In genomic region chr11:120485251-120485650, GRCm38 (mm10) we compare ENCODE assay signal across 10 mouse cellular contexts. TPM values are rescaled to one million over a fixed set of nuclear protein-coding genes. Genes with fewer than 3 reads are reported as not detected.
DNase-seq lines count a peak whose midpoint lies in the region; ATAC-seq and TF ChIP-seq lines count a peak whose summit lies in the region.
"Had no signal": no experiment of that assay in that cellular context is flagged by ENCODE, and none has a peak within 500 bp of the region (broad histone marks: within the 10 kb centered on the region; RNA-seq: fewer than 3 reads in every experiment).

No protein-coding gene starts in this region.

- no peak for DNase-seq in lung, adult 18-20 months
- peak; percentile 73 to 80 for DNase-seq in kidney, postnatal 36 days
- no peak for DNase-seq in frontal cortex, adult 2 months (ENCODE audit: extremely low spot score in 1 of 2, low spot score in 1 of 2)
- no peak for DNase-seq in ovary, postnatal 14 days (ENCODE audit: low spot score)
- DNase-seq: adrenal gland, adult 2 months; layer of hippocampus, adult 9-11 months had no signal

- TF ChIP-seq CTCF in olfactory bulb, adult 2 months (IDR thresholded peaks at IDR 0.05; ENCODE audit: insufficient read depth, low read depth, low read length) = no peak

- peak overlapping the region; percentile 81 for H3K9ac ChIP-seq in lung, embryonic 15.5 days
- H3K9ac ChIP-seq in forebrain, embryonic 13.5 days = peak overlapping the region; percentile 95

- H3K27ac ChIP-seq in lung, embryonic 15.5 days = no peak overlapping the region
- H3K27ac ChIP-seq in forebrain, embryonic 13.5 days = peak overlapping the region; percentile 59; the same call in 1 of the 2 replicates
- no peak overlapping the region; the same call in 1 of the 2 replicates for H3K27ac ChIP-seq in olfactory bulb, adult 2 months (ENCODE audit: insufficient read depth, low read depth, low read length)

- H3K4me1 ChIP-seq in lung, embryonic 15.5 days = peaks cover 21% of the 10 kb centered on the region
- H3K4me1 ChIP-seq in forebrain, embryonic 13.5 days = peaks cover 30% of the 10 kb centered on the region
- peaks cover 15% of the 10 kb centered on the region for H3K4me1 ChIP-seq in olfactory bulb, adult 2 months (ENCODE audit: control insufficient read depth, insufficient read depth, low read length)

- H3K36me3 ChIP-seq in lung, embryonic 15.5 days = peaks cover 60% of the 10 kb centered on the region
- H3K36me3 ChIP-seq in forebrain, embryonic 13.5 days (ENCODE audit: poor library complexity, severe bottlenecking) = peaks cover 70% of the 10 kb centered on the region

- 5% methylated on average over 10 of the region's 10 CpGs for WGBS in lung, embryonic 15.5 days
- 12% methylated on average over 10 of the region's 10 CpGs for WGBS in forebrain, embryonic 13.5 days
- WGBS in olfactory bulb, adult 2 months = 6% methylated on average over 10 of the region's 10 CpGs

- no peaks in the 10 kb centered on the region for H3K9me3 ChIP-seq in lung, embryonic 15.5 days
- no peaks in the 10 kb centered on the region for H3K9me3 ChIP-seq in forebrain, embryonic 13.5 days (replicated peaks)

- no peak for TF ChIP-seq POLR2A in olfactory bulb, adult 2 months (IDR thresholded peaks at IDR 0.05; ENCODE audit: insufficient read depth, low read depth, low read length)

- H3K4me3 ChIP-seq in lung, embryonic 15.5 days = peak overlapping the region; percentile 71
- H3K4me3 ChIP-seq in forebrain, embryonic 13.5 days = peak overlapping the region; percentile 98
- peak overlapping the region; percentile 64 for H3K4me3 ChIP-seq in olfactory bulb, adult 2 months (ENCODE audit: insufficient read depth, low read depth, low read length)

- ATAC-seq in lung, embryonic 15.5 days (ENCODE audit: borderline replicate concordance, extremely low read depth, low FRiP score, low TSS enrichment) = no peak
- no peak for ATAC-seq in forebrain, embryonic 13.5 days
- ATAC-seq in activated CD4-positive, CD25-positive, alpha-beta regulatory T cell, adult 4 months = no peak

- peak overlapping the region; percentile 83 for H3K4me2 ChIP-seq in lung, embryonic 15.5 days
- H3K4me2 ChIP-seq in forebrain, embryonic 13.5 days = peak overlapping the region; percentile 95

- no peaks in the 10 kb centered on the region for H3K27me3 ChIP-seq in lung, embryonic 15.5 days
- H3K27me3 ChIP-seq in forebrain, embryonic 13.5 days = no peaks in the 10 kb centered on the region

RNA-seq across cellular contexts. Expression of gene Mrpl12, which starts 0.8 kb away (rescaled TPM):
- 125 and 133 TPM in 2 replicates for polyA plus RNA-seq in lung, embryonic 15.5 days (2015; fragmentation: Nextera tagmentation; extraction: Ambion mirVana)
- polyA plus RNA-seq in forebrain, embryonic 13.5 days (2015; fragmentation: Nextera tagmentation; extraction: Ambion mirVana) = 127 TPM in 2 replicates
- not detected in 2 replicates for polyA plus RNA-seq in olfactory bulb, adult 2 months (2012; ENCODE audit: insufficient read depth, insufficient read length, low replicate concordance, missing spikeins)
- polyA plus RNA-seq in frontal cortex, adult 2 months (2012; rRNA removed) = 94.2 TPM in 2 replicates
- polyA plus RNA-seq in activated CD4-positive, CD25-positive, alpha-beta regulatory T cell, adult 4 months (2017; shearing (Covaris generic)) = 10 to 100 TPM; 73.5 to 74.7 TPM

RNA-seq across cellular contexts. Expression of gene Slc25a10, which starts 6.4 kb away (rescaled TPM):
- 67.5 and 70.9 TPM in 2 replicates for polyA plus RNA-seq in lung, embryonic 15.5 days (2015; fragmentation: Nextera tagmentation; extraction: Ambion mirVana)
- polyA plus RNA-seq in forebrain, embryonic 13.5 days (2015; fragmentation: Nextera tagmentation; extraction: Ambion mirVana) = 31.1 and 41.9 TPM in 2 replicates
- polyA plus RNA-seq in olfactory bulb, adult 2 months (2012; ENCODE audit: insufficient read depth, insufficient read length, low replicate concordance, missing spikeins) = not detected in 2 replicates
- 30.6 and 35.8 TPM in 2 replicates for polyA plus RNA-seq in frontal cortex, adult 2 months (2012; rRNA removed)
- 10 to 100 TPM in 1 of 2 experiments, 1 to 10 TPM in 1; 9.7 to 12.3 TPM for polyA plus RNA-seq in activated CD4-positive, CD25-positive, alpha-beta regulatory T cell, adult 4 months (2017; shearing (Covaris generic))

RNA-seq across cellular contexts. Expression of gene Arl16, which starts 17.8 kb away (rescaled TPM):
- polyA plus RNA-seq in lung, embryonic 15.5 days (2015; fragmentation: Nextera tagmentation; extraction: Ambion mirVana) = 43.8 and 44.6 TPM in 2 replicates
- polyA plus RNA-seq in forebrain, embryonic 13.5 days (2015; fragmentation: Nextera tagmentation; extraction: Ambion mirVana) = 49.8 and 56.5 TPM in 2 replicates
- not detected in 2 replicates for polyA plus RNA-seq in olfactory bulb, adult 2 months (2012; ENCODE audit: insufficient read depth, insufficient read length, low replicate concordance, missing spikeins)
- polyA plus RNA-seq in frontal cortex, adult 2 months (2012; rRNA removed) = 48.0 and 52.0 TPM in 2 replicates
- 10 to 100 TPM; 24.4 to 30.8 TPM for polyA plus RNA-seq in activated CD4-positive, CD25-positive, alpha-beta regulatory T cell, adult 4 months (2017; shearing (Covaris generic))

RNA-seq across cellular contexts. Expression of gene Ccdc137, which starts 27.3 kb away (rescaled TPM):
- 31.2 and 35.5 TPM in 2 replicates for polyA plus RNA-seq in lung, embryonic 15.5 days (2015; fragmentation: Nextera tagmentation; extraction: Ambion mirVana)
- polyA plus RNA-seq in forebrain, embryonic 13.5 days (2015; fragmentation: Nextera tagmentation; extraction: Ambion mirVana) = 30.9 and 31.3 TPM in 2 replicates
- polyA plus RNA-seq in olfactory bulb, adult 2 months (2012; ENCODE audit: insufficient read depth, insufficient read length, low replicate concordance, missing spikeins) = not detected in 2 replicates
- polyA plus RNA-seq in frontal cortex, adult 2 months (2012; rRNA removed) = 26.5 and 29.8 TPM in 2 replicates
- 10 to 100 TPM; 15.6 to 22.7 TPM for polyA plus RNA-seq in activated CD4-positive, CD25-positive, alpha-beta regulatory T cell, adult 4 months (2017; shearing (Covaris generic))

RNA-seq across cellular contexts. Expression of gene Oxld1, which starts 27.4 kb away (rescaled TPM):
- polyA plus RNA-seq in lung, embryonic 15.5 days (2015; fragmentation: Nextera tagmentation; extraction: Ambion mirVana) = 12.7 and 13.0 TPM in 2 replicates
- 9.2 and 10.7 TPM in 2 replicates for polyA plus RNA-seq in forebrain, embryonic 13.5 days (2015; fragmentation: Nextera tagmentation; extraction: Ambion mirVana)
- not detected in 2 replicates for polyA plus RNA-seq in olfactory bulb, adult 2 months (2012; ENCODE audit: insufficient read depth, insufficient read length, low replicate concordance, missing spikeins)
- 14.3 and 15.4 TPM in 2 replicates for polyA plus RNA-seq in frontal cortex, adult 2 months (2012; rRNA removed)
- 1 to 10 TPM; 7.5 to 8.5 TPM for polyA plus RNA-seq in activated CD4-positive, CD25-positive, alpha-beta regulatory T cell, adult 4 months (2017; shearing (Covaris generic))

Comparison
In these comparisons a context has a peak if more than half of its experiments do, and no peak if none do; other contexts are left out.
1. DNase-seq: peak in kidney, postnatal 36 days (2 of 2); none in lung, adult 18-20 months (0 of 2), frontal cortex, adult 2 months (0 of 2) and ovary, postnatal 14 days (single experiment).
2. RNA of gene Mrpl12, which starts 0.8 kb away (polyA plus RNA-seq): 127 TPM in forebrain, embryonic 13.5 days, 125 to 133 TPM in lung, embryonic 15.5 days, 94.2 TPM in frontal cortex, adult 2 months and 73.5 to 74.7 TPM in activated CD4-positive, CD25-positive, alpha-beta regulatory T cell, adult 4 months; not detected in olfactory bulb, adult 2 months; every median in the first group is over 10 times any median in the second.
3. RNA of gene Slc25a10, which starts 6.4 kb away (polyA plus RNA-seq): 67.5 to 70.9 TPM in lung, embryonic 15.5 days, 30.6 to 35.8 TPM in frontal cortex, adult 2 months, 31.1 to 41.9 TPM in forebrain, embryonic 13.5 days and 9.7 to 12.3 TPM in activated CD4-positive, CD25-positive, alpha-beta regulatory T cell, adult 4 months; not detected in olfactory bulb, adult 2 months; every median in the first group is over 10 times any median in the second.
4. RNA of gene Arl16, which starts 17.8 kb away (polyA plus RNA-seq): 49.8 to 56.5 TPM in forebrain, embryonic 13.5 days, 48.0 to 52.0 TPM in frontal cortex, adult 2 months, 43.8 to 44.6 TPM in lung, embryonic 15.5 days and 24.4 to 30.8 TPM in activated CD4-positive, CD25-positive, alpha-beta regulatory T cell, adult 4 months; not detected in olfactory bulb, adult 2 months; every median in the first group is over 10 times any median in the second.
5. Peak in every context shown above with its lines, with median percentiles within 50 percentile points of each other: H3K4me3 ChIP-seq.